Mouse (Mus musculus) intestine, embryonic 14.5 days (tissue): ENCODE measurements around the gene Igfbp7. TPM values are rescaled to one million over a fixed set of nuclear protein-coding genes. Genes with fewer than 3 reads are reported as not detected.

Source experiments
- ATAC-seq: fragments of 200-750 bp; cut with Nextera tagmentation; replicated peaks from 2 replicates; pipeline ENCODE4 v1.8.0; 2017; ENCODE audit warnings: low read depth, moderate number of reproducible peaks, moderate TSS enrichment, moderate library complexity; ENCODE audit not compliant: low FRiP score, low TSS enrichment
- DNase-seq: peaks from one replicate; pipeline ENCODE4 v3.0.0-alpha.2; 2018; ENCODE audit warnings: low spot score
- H3K27ac ChIP-seq: fragments of 300-500 bp; sonication (generic); 2 replicates; pipeline ENCODE4 v1.5.1; 2014; ENCODE audit warnings: low read depth, mild to moderate bottlenecking, control low read depth
- H3K27me3 ChIP-seq: fragments of 300-500 bp; sonication (generic); replicated peaks from 2 replicates; pipeline ENCODE4 v1.6.1; 2014; ENCODE audit warnings: low read length, control low read depth; ENCODE audit not compliant: control insufficient read depth, insufficient read depth
- H3K36me3 ChIP-seq: fragments of 300-500 bp; sonication (generic); 2 replicates; pipeline ENCODE4 v1.6.1; 2014; ENCODE audit warnings: low read length, control low read depth; ENCODE audit not compliant: control insufficient read depth, insufficient read depth
- H3K4me1 ChIP-seq: fragments of 300-500 bp; sonication (generic); replicated peaks from 2 replicates; pipeline ENCODE4 v1.6.1; 2014; ENCODE audit warnings: low read length, control low read depth, mixed read lengths; ENCODE audit not compliant: control insufficient read depth, insufficient read depth
- H3K4me2 ChIP-seq: fragments of 300-500 bp; sonication (generic); 2 replicates; pipeline ENCODE4 v1.6.1; 2014; ENCODE audit warnings: low read length
- H3K4me3 ChIP-seq: fragments of 300-500 bp; sonication (generic); 2 replicates; pipeline ENCODE4 v1.5.1; 2014; ENCODE audit warnings: low read depth, low read length, control low read depth, mixed read lengths
- H3K9ac ChIP-seq: fragments of 300-500 bp; sonication (generic); 2 replicates; pipeline ENCODE4 v1.6.1; 2014; ENCODE audit warnings: mild to moderate bottlenecking, low read length
- H3K9me3 ChIP-seq: fragments of 300-500 bp; sonication (generic); 2 replicates; pipeline ENCODE4 v1.6.1; 2016; ENCODE audit warnings: low read length, control low read depth; ENCODE audit not compliant: control insufficient read depth
- WGBS: fragments of 180-500 bp; shearing (Covaris S2); extraction: QIAGEN DNeasy Blood & Tissue Kit; methylation state at CpG from one replicate; pipeline ENCODE4 v1.1.7; 2014; 5-methylcytosine and 5-hydroxymethylcytosine counted together
- polyA plus RNA-seq: library from polyadenylated mRNA; unstranded; fragments of >200 nt; fragmentation: Nextera tagmentation; extraction: Ambion mirVana; gene quantifications from 2 replicates; pipeline ENCODE4 v1.2.1, GENCODE M21; 2014

The Igfbp7 gene
- 52.4 and 57.9 TPM in 2 replicates for polyA plus RNA-seq

GRCm38 (mm10) chr5:77407341-77408298, at the start of gene Igfbp7:
TSS of gene Igfbp7 (minus strand) at chr5:77408041.
- Histone ChIP-seq H3K4me2 (peak within 1 kb of the TSS; percentile 97), H3K9ac (peak within 1 kb of the TSS; percentile 31), H3K4me3 (peak within 1 kb of the TSS; percentile 58), H3K4me1 (no peaks in the 10 kb centered on the region), H3K9me3 (no peaks in the 10 kb centered on the region), H3K27ac (no peak within 1 kb of the TSS), H3K27me3 (no peaks in the 10 kb centered on the region), H3K36me3 (no peaks in the 10 kb centered on the region)
- peak; percentile 85 for DNase-seq
- peak; percentile 94 for ATAC-seq
- 4% methylated on average over 93 of the region's 101 CpGs for WGBS

GRCm38 (mm10) chr5:77452103-77452502, 44.3 kb upstream of the Igfbp7 start:
- H3K9me3 ChIP-seq: no peaks in the 10 kb centered on the region
- DNase-seq (no peak), ATAC-seq (no peak)
- H3K27me3 ChIP-seq: no peaks in the 10 kb centered on the region
- H3K4me3 ChIP-seq: no peak overlapping the region
- no peak overlapping the region for H3K9ac ChIP-seq
- H3K4me2 ChIP-seq: no peak overlapping the region
- no peak overlapping the region for H3K27ac ChIP-seq
- no peaks in the 10 kb centered on the region for H3K4me1 ChIP-seq
- H3K36me3 ChIP-seq: no peaks in the 10 kb centered on the region
- WGBS: 70% methylated on average over 6 of the region's 6 CpGs

DNA sequence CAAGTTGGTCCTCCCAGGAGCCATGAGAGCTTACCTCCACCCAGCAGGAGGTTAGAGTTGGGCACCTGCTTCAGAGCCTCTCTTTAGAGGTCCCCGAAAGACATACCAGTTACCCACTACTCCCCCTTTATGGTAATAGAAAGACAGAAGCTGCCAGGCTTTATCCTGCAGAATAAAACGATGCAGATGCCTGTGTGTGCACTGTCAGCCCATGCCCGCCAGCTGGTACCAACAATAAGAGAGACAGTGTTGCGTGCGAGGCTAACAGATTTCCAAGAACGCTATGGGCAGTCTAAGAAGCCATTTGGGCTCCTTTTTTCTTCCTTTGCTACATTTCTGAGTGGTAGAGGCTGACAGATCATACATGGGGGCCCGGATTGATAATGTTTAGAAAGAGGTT, 41.7 kb upstream of the Igfbp7 start:
- Histone ChIP-seq H3K36me3 (no peaks in the 10 kb centered on the region), H3K4me1 (no peaks in the 10 kb centered on the region), H3K9me3 (no peaks in the 10 kb centered on the region), H3K27me3 (no peaks in the 10 kb centered on the region), H3K9ac (no peak overlapping the region), H3K27ac (no peak overlapping the region), H3K4me2 (no peak overlapping the region), H3K4me3 (no peak overlapping the region)
- WGBS: 87% methylated on average over 7 of the region's 7 CpGs
- DNase-seq: no peak
- no peak for ATAC-seq

DNA sequence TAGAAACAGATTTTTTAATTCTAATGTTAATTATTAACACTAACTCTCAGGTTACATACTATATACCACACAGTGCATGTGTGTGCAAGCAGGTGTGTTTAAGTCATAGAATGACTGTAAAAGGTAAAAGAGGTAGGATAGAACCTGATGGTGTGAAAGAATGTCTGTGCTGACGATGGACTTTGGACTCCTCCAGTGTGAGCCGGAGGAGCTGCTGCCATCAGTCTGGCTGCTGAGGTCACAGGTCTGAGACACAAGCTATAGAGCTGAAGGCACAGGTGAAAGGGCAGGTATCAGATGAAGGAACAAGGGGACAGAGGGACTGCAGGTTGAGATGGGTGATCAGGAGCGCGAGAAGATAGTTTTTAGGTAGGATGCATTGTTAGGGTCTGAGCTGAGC, 37.6 kb upstream of the Igfbp7 start:
- no peaks in the 10 kb centered on the region for H3K27me3 ChIP-seq
- WGBS: 83% methylated on average over 4 of the region's 4 CpGs
- DNase-seq: no peak

GRCm38 (mm10) chr5:77443889-77444573, 36.2 kb upstream of the Igfbp7 start:
- H3K27me3 ChIP-seq: no peaks in the 10 kb centered on the region
- H3K36me3 ChIP-seq: no peaks in the 10 kb centered on the region
- no peak overlapping the region for H3K4me2 ChIP-seq
- no peak for DNase-seq
- no peaks in the 10 kb centered on the region for H3K4me1 ChIP-seq
- no peak overlapping the region for H3K27ac ChIP-seq
- no peak overlapping the region for H3K4me3 ChIP-seq
- H3K9me3 ChIP-seq: no peaks in the 10 kb centered on the region
- ATAC-seq: no peak
- H3K9ac ChIP-seq: no peak overlapping the region
- 89% methylated on average over 8 of the region's 8 CpGs for WGBS

More for the DNA sequence above, 37.6 kb upstream of the Igfbp7 start:
- Histone ChIP-seq H3K4me2 (no peak overlapping the region), H3K27ac (no peak overlapping the region), H3K4me3 (no peak overlapping the region), H3K9me3 (no peaks in the 10 kb centered on the region), H3K4me1 (no peaks in the 10 kb centered on the region), H3K9ac (no peak overlapping the region), H3K36me3 (no peaks in the 10 kb centered on the region)
- 0 out of 2 replicates have a peak, but pooled peaks have one; percentile 32 for ATAC-seq

DNA sequence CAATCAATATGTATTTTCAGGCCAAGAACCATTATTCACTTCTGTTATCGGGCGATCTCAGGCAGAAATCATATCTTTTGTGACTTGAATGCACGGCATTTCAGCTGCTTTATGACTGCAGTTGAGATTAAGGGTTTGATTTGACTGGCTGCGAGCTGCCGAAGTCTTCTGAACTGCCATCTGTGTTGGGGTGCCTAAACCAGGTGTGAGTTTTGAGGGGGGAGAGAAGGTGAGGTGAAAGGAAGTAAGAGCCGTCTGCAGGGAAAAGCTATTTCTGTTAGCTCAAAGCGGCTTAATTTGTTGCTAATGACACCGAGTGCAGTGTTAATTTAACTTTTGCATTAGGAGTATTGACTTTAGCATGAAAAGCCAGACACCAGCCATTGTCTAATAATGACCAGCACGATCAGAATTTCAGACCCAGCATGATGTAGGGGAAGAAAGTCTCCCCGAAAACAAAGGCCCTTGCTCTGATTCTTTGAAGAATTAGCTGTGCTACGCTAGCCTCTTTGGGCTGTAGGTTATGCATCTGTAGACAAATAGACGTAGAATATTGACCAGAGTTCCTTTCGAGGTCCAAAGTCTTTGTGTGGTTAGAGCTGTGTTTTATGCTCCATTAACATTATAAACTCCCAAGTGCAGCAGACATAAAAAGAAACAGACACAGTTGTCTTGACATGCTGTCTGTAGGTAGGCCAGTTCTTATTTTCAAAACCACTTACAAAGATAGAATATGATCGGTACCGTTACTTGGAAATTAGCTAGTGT, 35.2 kb upstream of the Igfbp7 start:
- 66% methylated on average over 15 of the region's 15 CpGs for WGBS
- H3K27ac ChIP-seq: no peak overlapping the region
- no peak overlapping the region for H3K9ac ChIP-seq
- no peak overlapping the region for H3K4me2 ChIP-seq
- no peaks in the 10 kb centered on the region for H3K4me1 ChIP-seq
- no peaks in the 10 kb centered on the region for H3K36me3 ChIP-seq
- H3K4me3 ChIP-seq: no peak overlapping the region
- H3K27me3 ChIP-seq: no peaks in the 10 kb centered on the region
- DNase-seq: no peak
- ATAC-seq: no peak
- H3K9me3 ChIP-seq: no peaks in the 10 kb centered on the region

DNA sequence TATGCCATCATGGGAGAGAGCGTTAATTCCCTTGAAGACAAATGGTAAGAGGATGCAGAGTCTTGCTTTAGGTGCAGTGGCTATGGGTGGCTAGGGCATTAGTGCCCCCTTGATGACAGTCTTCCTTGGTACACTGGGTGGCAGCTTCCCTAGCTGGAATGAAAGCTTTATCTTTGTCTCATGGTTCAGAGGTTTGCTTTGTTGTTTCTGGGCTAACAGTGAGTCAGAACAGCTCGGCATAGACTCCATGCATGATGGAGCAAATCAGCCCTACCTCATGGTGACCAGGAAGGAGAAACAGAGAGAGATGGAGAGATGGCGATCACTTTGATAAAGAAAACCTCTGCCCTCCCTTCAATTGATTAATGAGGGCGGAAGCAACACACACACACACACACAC, 28.5 kb upstream of the Igfbp7 start:
- H3K36me3 ChIP-seq: no peaks in the 10 kb centered on the region
- no peak overlapping the region for H3K27ac ChIP-seq
- 77% methylated on average over 4 of the region's 4 CpGs for WGBS
- no peak for ATAC-seq
- H3K9me3 ChIP-seq: no peaks in the 10 kb centered on the region
- no peak overlapping the region for H3K4me3 ChIP-seq
- no peaks in the 10 kb centered on the region for H3K27me3 ChIP-seq
- no peak overlapping the region for H3K9ac ChIP-seq
- H3K4me1 ChIP-seq: no peaks in the 10 kb centered on the region
- no peak for DNase-seq
- H3K4me2 ChIP-seq: no peak overlapping the region

DNA sequence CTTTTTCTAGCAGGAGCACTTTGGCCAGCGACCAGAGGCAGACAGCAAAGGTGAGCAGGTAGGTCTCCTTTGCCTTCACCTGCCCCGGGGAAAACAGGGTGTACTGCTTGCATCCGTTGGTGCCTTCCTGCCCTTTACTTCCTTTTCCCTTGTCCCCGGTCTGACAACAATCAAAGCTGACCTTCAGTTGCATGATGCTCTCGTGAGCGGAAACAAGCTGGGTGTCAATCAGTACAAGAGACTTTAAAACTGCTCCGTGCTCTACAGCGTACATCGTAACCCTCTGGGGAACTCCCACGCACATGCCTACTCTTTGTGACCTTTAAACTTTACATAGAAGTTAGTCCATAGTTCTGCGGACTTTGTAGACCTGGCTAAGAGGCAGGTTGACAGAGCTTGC, 26.2 kb upstream of the Igfbp7 start:
- Histone ChIP-seq H3K27me3 (no peaks in the 10 kb centered on the region), H3K4me3 (no peak overlapping the region), H3K27ac (no peak overlapping the region), H3K4me1 (no peaks in the 10 kb centered on the region), H3K9me3 (no peaks in the 10 kb centered on the region), H3K9ac (no peak overlapping the region), H3K36me3 (no peaks in the 10 kb centered on the region), H3K4me2 (no peak overlapping the region)
- 56% methylated on average over 11 of the region's 11 CpGs for WGBS
- ATAC-seq (no peak), DNase-seq (no peak)
